Mouse (Mus musculus): ENCODE results near the gene Gmpr.

The Gmpr gene

DNA sequence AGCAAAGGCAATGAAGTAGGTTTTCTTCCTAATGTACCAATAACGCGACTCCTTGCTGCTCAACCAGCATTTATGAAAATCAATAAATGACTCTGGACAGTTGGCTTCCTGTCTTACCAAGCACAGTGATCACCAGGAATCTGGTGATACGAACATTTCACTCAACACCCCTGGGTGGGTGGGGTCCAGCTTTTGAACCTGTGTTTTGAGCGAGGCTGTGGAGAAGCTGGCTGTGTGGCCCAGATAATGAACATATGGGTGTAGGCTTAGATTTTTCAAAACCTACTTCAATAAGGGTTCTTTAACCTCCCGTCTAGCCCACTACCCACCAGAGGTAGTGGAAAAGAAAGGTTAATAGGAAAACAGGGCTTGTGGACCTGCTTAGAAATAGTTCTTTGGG, 4.5 kb upstream of the Gmpr start:
- no peak for DNase-seq (ENCODE audit: extremely low read depth, low read depth, low spot score)

DNA sequence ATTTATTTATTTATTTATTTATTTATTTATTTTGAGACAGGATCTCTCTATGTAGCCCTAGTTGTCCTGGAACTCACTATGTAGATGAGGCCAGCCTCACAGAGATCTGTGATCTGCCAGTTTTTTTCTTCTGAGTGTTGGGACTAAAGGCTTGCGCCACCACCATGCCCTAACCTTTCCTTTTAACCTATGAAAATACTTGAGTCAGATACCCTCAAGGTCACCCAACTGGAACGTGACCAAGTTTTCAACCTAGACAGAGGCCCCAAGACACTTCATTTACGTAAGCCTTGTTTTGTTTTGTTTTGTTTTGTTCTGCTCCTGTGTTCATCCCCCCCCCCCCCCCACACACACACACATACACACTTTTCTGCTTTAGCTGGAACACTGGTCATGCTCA, 1.7 kb upstream of the Gmpr start:
- DNase-seq (ENCODE audit: extremely low read depth, low read depth, low spot score), result no peak

DNA sequence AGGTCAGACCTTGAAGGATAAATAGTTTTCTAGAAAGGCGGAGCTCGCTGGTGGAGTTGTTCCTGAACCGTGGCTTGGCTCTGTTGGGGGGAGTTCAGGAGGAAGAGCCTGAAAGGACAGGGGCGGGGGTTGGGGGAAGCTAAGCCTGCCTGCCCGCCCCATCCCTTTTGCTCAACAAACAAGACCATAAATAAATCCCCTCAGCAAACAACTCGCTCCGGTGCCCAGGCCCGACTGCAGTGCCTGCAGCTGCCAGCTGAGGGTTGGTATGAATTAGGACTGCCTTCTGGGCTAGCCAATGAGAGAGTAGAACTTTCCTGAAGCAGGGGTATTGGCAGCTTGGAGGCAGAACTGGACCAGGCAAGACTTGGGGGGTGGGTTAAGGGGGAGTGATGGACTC, 1.3 kb downstream of the Gmpr start:
- DNase-seq (ENCODE audit: extremely low read depth, low read depth, low spot score), result no peak

DNA sequence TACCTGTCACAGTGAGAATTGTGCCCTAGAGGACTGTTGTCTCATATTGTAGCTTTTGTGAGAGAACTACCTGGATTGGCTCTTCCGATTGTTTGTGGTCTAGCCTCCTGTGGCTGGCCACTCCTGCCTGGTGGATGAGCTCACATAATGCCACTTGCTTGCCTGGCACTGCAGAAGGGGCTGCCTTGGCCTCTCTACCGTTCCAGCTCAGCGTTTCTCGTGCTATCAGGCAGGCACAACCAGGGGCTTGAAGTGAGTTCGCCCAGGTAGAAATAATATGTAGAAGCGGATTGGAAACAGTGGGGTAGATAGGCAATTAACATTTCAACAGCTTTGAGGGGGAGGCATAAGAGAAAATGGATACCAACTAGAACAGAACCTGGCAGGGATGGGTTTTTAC, 2.1 kb downstream of the Gmpr start:
- no peak for DNase-seq (ENCODE audit: extremely low read depth, low read depth, low spot score)

DNA sequence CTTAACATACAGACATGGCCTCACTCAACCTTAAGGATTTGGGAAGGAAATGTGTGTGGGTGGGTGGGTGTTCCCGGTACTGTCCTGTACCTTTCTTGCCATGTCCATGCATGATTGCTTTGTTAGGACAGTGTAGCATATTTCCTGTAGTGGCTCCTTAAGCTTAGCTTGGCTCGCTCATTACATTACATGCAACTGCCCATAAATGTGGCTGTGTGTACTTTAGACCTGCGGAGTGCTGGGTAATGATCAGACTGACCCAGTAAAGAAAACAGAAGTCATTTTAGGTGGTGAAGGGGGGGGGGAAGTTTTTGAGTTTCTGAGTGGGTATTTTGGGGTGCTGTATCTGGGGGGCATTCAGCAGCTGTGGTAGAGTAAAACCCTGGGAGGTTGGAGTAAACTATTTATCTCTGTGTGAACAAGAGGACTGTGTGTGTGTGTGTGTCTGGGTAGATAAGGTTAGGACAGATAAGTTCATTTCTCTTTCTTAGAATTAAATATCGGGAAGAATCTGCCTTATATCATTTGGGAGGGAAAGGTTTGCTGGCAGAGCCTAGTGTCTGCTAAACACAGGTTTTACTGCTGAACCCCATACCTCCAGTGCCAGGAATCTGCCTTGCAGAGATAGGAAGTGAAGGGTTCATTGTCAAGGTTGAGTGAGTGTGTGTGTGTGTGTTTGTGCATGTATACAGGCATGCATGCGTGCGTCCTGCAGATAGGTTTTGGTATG, 4.6 kb downstream of the Gmpr start:
- DNase-seq (ENCODE audit: extremely low read depth, low read depth, low spot score), result no peak

DNA sequence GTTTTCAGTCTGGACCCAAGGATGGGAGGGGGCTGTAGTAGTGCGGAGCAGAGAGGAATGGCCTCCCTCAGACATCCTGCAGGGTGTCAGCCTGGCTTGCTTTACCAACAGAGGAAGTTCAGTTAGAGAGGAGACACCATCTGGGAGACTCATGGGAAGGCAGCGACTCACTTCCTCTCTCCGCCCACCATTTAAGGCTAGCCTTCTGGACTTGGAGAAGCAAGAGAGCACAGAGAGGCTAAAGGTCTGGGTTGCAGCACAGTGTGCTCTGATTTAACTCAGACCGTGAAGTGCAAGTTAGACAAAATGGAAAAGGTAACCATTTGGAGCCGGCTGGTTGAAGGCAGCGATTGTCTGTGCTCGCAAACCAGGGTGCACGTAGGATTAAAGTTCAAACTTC, 5.3 kb downstream of the Gmpr start:
- DNase-seq (ENCODE audit: extremely low read depth, low read depth, low spot score), result no peak

DNA sequence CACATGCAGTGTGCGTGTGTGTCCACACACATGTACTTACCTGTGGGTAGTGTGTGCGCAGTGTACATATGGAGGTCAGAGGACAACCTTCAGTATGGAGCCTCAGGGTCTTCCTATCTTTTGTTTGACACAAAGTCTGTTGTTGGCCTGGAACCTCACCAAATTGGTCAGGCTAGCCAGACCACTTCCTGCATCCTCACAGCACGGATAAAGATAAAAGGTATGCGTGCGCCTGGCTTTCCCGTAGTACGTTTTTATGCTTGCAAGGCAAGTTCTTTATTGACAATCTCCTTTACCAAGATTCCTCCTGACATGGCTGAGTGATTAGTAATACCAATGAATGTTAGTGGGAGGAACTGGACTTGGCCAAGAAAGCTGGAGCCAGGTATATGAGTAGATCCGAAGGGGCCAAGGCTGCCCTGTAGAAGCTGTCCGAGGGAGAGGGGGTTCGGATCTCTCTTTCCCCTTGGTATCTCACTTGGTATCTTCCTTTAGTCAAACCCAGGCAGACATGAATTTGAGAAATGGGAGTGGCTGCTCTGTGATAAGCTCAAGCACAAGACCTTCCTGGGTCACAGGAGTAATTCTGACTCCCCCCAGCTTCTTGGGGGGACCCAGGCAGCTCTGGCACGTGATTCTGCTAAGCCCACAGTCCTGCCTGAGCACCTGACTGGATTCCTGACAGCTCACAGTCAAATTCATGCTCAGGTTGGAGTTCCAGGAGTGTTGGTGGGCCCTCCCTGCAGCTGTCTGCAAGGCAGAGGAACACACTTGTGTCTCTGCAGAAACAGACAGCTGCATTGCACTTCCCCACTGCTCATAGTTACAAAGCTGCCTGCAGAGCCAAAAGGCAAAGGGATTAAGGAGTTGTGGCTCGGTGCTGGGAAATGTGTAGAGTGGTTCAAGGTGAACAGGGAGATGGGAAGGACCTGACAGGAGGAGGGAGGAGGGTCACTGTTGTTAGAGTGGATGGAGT, 6.1 kb downstream of the Gmpr start:
- no peak for DNase-seq (ENCODE audit: extremely low read depth, low read depth, low spot score)

DNA sequence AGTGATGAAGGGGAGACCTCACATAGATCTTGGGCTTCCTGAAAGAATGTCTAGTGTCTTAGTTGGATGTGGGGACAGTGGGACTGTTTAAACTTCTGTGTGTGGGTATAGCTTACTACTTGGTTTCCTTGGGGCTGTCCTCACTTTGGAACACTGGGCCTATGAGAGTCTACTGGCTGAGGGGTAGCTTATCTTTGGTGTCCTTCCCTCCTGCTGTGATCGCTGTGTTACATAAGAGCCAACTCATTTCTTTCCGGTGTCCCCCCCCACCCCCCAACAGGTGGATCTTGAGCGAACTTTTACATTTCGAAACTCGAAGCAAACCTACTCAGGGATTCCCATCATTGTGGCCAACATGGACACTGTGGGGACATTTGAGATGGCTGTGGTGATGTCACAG, 6.9 kb downstream of the Gmpr start:
- no peak for DNase-seq (ENCODE audit: extremely low read depth, low read depth, low spot score)

DNA sequence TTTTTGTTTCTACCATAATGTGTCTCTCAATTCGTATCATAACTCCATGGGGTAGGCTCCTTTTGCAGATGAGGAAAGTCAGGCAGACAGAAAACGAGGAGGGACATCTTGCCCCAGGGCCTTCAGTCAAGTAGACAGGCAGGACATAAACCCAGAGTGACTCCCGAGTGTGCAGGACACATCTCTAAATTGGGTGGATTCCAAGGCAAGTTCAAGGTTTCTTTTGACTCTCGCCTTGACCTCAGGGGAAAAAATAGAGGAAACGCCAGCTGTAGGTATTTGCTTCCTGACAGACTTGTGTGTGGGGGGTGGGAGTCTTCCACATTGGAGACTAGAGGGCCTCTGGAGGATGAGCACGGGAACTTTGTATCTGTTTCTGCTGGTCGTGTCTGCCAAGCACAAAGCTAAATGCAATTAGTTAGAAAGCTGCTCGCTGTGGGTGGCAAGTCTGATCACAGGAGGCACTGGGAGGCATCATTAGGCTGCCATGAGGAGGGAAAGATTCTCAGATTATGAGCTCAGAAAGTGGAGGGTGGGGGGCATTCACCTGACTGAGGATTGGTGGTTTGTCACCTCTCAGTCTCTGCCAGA, 7.7 kb downstream of the Gmpr start:
- DNase-seq (ENCODE audit: extremely low read depth, low read depth, low spot score), result no peak

DNA sequence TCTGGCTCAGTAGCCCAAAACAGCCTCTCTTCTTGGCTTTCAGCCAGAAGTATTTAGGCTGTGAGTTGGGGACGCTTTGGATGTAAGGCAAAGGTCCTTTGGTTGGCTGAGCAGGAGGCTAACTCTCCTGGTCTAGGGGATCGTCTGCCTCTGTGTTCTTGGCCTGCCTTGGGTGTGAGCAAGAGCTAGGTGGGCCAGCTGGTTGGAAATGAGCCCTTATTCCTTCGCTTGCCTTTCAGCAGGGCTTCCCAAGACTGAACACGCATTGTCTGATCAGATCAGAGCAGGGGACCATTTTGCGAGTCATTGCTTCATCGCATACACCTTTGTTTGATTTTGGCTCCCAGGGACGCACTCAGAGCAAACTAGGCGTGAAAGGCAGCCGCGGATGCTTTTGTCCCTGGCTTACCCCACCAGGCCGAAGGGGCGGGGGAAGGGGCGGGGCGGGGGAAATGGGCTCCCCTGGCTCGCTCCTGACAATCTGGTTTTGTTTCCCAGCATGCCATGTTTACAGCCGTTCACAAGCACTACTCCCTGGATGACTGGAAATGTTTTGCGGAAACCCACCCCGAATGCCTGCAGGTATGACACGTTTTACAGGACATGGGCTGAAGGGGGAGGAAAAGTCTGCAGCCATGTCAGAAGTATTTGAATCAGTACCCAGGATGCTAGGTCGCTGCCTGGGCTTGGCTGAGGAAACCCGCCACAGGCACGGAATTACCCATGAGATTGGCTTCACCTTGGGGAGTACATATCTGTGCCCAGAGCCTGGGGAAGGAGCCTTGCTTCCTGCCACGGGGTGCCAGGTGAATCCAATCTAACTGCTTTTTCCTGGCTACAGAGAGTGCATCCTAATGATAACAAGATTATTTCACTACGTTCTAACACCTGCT, 9.5 kb downstream of the Gmpr start:
- no peak for DNase-seq (ENCODE audit: extremely low read depth, low read depth, low spot score)

DNA sequence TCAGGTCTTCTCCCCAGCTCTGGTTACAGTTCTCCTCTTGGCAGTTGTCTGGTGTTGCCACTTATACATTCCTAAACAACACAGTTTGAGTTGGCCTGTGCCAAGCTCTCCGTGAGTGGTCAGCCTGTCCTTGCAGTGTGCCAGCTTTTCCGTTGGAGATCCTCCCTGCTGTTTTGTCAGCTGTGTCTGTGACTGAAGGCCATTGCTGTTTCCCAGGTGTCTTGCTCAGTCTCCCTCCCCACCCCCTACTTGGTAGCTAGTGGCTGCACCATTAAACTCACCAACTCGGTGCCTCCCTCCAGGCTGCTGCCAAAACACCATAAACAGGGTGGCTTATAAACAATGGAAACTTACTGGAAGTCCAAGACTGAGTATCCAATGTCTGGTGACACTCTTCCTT, 17.1 kb downstream of the Gmpr start:
- DNase-seq (ENCODE audit: extremely low read depth, low read depth, low spot score), result no peak

DNA sequence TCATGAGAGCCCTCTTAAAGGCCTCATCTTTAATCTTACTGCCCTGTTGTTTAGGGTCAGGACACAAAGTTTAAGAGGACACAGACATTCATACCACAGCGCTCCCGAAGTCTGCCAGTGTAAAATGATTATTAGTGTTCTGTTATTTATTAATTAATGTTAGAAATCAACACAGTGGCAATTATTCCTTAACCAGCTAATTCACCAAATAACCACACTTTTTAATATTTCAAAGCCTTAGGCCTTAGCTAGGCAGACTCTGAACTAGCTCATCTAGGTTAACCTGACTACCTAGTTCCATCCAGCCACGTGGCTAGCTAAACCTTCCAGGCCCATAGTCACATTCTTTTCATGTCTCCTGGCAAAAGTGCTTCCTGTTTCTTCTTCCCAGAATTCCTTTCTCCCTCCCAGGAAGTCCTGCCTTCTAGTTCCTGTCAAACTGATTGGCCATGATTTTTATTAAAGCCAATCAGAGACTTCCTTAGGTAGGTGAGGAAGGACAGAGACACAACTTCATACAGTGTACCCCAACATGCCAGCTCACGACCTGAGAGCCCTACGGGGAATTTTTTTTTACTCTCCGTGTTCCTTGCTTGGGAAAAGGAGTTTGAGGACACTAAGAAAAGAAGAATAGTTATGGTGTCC, 17.7 kb downstream of the Gmpr start:
- DNase-seq (ENCODE audit: extremely low read depth, low read depth, low spot score), result no peak

DNA sequence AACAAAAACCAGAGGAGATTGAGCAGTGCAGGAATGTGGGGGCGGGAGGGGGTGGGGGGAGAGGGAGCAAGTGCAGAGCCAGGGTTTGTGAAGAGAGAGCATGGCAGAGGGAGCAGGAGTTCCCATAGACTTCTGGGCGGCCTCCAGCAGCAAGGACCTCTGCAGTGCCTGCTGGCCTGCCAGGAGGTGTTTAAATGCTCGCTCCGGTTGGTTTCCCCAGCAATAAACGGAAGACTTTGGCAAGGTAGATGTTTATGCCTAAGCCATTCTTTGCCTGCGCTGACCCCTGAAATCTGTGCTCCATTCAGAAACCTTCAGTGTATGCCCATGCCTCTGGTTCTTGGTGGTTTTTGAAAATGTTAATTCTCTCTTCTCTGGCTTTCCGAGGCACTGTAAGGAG, 19.0 kb downstream of the Gmpr start:
- no peak for DNase-seq (ENCODE audit: extremely low read depth, low read depth, low spot score)

DNA sequence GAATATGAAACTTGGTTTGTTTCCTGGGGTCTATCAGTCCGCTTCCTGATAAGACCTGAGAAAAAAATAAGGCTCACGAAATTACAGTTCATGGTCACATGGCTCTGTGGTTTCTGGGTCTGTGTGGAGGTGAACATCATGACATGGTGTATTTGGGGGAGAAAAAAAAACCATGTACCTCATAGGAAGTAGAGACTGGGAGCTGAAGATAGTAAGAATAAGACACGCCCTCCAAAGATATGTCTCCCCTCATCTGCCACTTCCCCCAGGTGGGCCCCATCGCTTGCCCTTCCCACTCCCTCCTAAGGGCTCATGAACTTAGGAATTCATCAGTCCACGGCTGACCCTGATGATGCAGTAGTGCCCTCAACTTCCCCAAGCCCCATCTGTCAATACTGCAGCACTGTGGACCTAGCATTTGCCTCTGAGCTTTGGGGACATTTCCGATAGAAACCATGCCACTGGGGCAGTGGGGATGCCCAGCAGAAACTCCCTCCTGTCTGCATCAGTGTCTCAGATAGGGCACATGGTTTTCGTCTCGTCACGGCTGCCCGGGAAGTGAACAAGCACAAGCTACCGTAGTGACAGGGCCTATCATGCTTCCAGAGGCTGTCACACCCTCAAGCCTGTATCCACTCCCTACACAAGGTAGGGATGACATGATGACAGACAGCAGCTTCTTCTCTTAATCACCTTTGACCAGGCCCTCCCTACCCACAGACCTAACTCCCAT, 20.2 kb downstream of the Gmpr start:
- no peak for DNase-seq (ENCODE audit: extremely low read depth, low read depth, low spot score)

DNA sequence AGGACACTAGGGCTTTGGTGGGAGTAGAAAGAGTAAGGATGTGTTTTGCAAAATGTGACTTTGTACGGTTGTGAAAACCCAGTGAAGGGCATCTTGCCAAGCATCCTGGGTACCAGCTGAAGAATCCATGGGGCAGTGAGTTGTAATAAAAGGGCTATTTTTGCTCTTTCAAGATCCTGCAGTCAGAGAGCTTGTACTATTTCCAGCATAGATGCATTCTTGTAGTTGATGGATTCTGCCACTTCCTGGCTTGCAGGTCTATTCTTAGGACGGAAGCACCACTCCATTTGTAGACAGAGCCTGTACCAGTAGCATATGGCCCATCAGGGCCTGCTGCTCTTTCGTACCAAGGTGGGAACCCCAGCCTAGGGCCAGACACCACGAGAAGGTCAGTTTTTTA, 21.5 kb downstream of the Gmpr start:
- DNase-seq (ENCODE audit: extremely low read depth, low read depth, low spot score), result no peak

DNA sequence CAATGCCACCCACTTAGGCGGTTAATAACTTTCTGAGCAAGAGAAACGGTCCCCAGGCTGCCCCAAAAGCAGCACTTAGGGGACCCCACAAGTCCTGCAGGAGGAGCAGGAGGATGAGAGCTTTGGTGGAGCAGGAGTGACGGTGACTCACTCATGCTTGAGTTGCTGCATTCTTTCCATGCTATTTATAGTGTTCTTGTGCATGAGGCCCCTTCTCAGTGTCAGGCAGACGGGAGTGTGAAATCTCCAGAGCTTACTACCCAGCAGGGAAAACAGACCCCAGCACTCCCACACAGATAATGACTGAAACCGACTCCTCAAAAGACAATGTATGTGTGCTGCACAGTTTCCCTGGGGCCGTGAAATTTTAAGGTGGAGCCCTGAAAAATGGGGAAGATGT, 23.5 kb downstream of the Gmpr start:
- no peak for DNase-seq (ENCODE audit: extremely low read depth, low read depth, low spot score)

DNA sequence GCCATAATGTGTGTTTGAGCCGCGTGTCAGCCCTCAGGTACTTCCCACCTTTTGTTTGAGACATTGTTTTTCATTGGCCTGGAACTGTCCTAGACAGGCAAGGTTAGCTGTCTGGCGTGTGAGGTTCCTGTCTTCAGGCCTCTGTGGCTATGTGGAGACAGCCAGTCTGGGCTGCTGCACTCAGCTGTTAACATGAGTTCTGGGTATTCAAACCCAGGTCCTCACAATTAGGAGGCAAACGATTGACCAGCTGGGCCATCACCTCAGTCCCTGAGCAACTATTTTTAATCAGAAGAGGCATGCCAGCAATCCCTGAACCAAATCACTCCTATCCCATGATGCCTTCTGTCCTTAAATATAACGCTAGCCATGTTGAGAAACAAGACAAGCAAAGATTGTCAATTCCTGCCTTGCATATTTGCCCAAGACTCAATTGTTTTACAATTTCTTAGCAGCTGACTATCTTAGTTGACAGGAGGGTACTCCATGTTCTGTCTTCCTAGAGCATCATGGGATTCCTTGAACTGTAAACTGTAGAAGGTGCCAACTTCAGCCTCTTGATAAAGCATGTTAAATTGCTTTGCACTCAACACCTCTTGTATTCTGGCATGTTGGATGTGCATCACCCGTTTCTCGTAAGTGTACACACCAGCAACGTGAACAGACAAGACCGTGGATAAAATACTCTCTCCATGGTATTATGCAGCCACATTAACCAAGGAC, 28.6 kb downstream of the Gmpr start:
- no peak for DNase-seq (ENCODE audit: extremely low read depth, low read depth, low spot score)

DNA sequence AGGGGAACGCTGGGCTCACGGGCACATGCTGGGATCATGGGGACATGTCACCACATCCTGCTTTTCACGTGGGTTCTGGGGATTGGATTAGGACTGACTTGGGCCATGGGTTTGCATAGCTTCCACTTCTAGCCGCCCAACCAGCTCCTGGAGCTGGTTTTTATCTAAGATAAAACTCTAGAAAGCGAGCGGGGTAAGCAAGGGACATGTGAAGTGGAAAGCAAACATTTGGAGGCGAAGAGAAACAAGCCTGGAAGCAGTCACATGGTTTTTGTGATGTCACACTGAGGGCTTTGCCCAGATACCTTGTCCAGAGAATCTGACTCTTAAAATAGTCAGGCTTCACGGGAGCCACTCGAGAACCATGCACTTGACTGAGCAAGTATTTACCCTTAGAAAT, 29.9 kb downstream of the Gmpr start:
- no peak for DNase-seq (ENCODE audit: extremely low read depth, low read depth, low spot score)

DNA sequence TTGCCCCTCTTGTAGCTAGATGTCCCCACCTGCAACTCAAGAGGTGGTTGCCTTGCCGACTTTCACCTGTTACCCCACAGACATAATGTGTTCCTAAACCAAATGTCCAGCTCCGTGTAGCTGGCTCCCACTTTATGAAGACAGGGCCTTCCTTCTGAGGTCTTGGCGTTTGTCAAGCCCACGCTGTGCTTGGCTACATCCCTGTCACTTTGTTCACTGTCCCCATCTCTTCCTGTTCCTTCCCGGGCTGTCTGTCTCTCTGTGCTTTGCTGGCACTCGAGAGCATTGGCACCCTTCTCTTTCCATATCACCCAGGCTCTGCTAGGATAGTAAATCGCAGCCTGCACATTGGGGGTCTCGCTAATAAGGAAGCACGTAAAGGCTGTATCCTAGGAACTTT, 30.8 kb downstream of the Gmpr start:
- DNase-seq (ENCODE audit: extremely low read depth, low read depth, low spot score), result no peak
